Mouse (Mus musculus) heart, postnatal 36 days (tissue): Measurements from ENCODE around the gene Henmt1. TPM values are rescaled to one million over a fixed set of nuclear protein-coding genes. Genes with fewer than 3 reads are reported as not detected.
A peak's percentile ranks its signal among the peaks of the same experiment; 100 is the strongest.

Experiments used
- DNase-seq, 2 experiments: peaks; one replicate each; pipeline ENCODE4 v3.0.0; 2021 to 2022
- intact Hi-C: fragments of 180-260 bp; cut with DNase I; formaldehyde crosslinking; loops from one replicate; pipeline ENCODE4 v1.15.1; 2025
- total RNA-seq, 2 experiments: library from RNA; stranded (reverse); gene quantifications; 2 replicates each; pipeline ENCODE4 v1.2.3; 2021

The Henmt1 gene
- total RNA-seq, 2 experiments from 2014 or later: not detected

- intact Hi-C loops: no loop called here
- DNase-seq: no peak
Measured at GRCm38 (mm10) chr3:108994477-108994876, 54.8 kb downstream of the Henmt1 start.

- intact Hi-C loops: no loop called here
- DNase-seq: no peak
Measured at GRCm38 (mm10) chr3:108995379-108995778, 55.7 kb downstream of the Henmt1 start.

- DNase-seq: peak; percentile 19 to 24
- intact Hi-C loops: no loop called here
Measured at GRCm38 (mm10) chr3:108997284-108997683, 57.6 kb downstream of the Henmt1 start.

GRCm38 (mm10) chr3:108997762-108998161 lies 58.1 kb downstream of the Henmt1 start:
- no peak for DNase-seq
- intact Hi-C loops: no loop called here

- intact Hi-C loops: no loop called here
Measured at GRCm38 (mm10) chr3:108999173-108999572, 59.5 kb downstream of the Henmt1 start.

GRCm38 (mm10) chr3:109005777-109006176 lies 66.1 kb downstream of the Henmt1 start:
- no peak for DNase-seq
- intact Hi-C loops: loop anchor here (2.0 kb wide), 1 partner anchor 19 kb away; no protein-coding TSS in a partner anchor

More at GRCm38 (mm10) chr3:108999173-108999572, 59.5 kb downstream of the Henmt1 start:
- DNase-seq: no peak

- intact Hi-C loops: no loop called here
- DNase-seq: no peak
Measured at GRCm38 (mm10) chr3:109008180-109008579, 68.5 kb downstream of the Henmt1 start.

Other genes with a start within 250 kb of the Henmt1 start
- gene Gpsm2, start 217.6 kb upstream of the Henmt1 start, total RNA-seq: 1 to 10 TPM; 2.0 to 2.5 TPM
- gene Aknad1, start 200.2 kb upstream of the Henmt1 start, total RNA-seq: not detected
- gene Stxbp3, start 99.3 kb upstream of the Henmt1 start, total RNA-seq: 10 to 100 TPM; 23.5 to 29.3 TPM
- gene Fndc7, start 49.9 kb upstream of the Henmt1 start, total RNA-seq: under 1 TPM in 1 of 2 experiments, not detected in 1; 0.08 TPM
- gene Prpf38b, start 28.1 kb upstream of the Henmt1 start, total RNA-seq: 10 to 100 TPM; 18.4 to 19.1 TPM
- gene Gm9857, start 572 bp downstream of the Henmt1 start, total RNA-seq: not detected
- gene Fam102b, start 87.7 kb downstream of the Henmt1 start, total RNA-seq: 10 to 100 TPM; 11.2 to 15.7 TPM
- not detected for gene Slc25a54, start 140.6 kb downstream of the Henmt1 start, total RNA-seq
- 1 to 10 TPM; 5.3 to 6.4 TPM for gene Slc25a24, start 183.3 kb downstream of the Henmt1 start, total RNA-seq